Mouse (Mus musculus) T-helper 17 cell (primary cell): ENCODE data around the gene Mxra8.

Experiments
- in situ Hi-C, 2 experiments: fragments of 300-600 bp; cut with MboI, MseI; formaldehyde crosslinking; loops; 1 replicate in 1 of 2; 2 replicates in 1 of 2; pipeline ENCODE4 v1.15.1; 2025; ENCODE audit warnings: high pct_unique_total_duplicates in 2 of 2

The Mxra8 gene

DNA sequence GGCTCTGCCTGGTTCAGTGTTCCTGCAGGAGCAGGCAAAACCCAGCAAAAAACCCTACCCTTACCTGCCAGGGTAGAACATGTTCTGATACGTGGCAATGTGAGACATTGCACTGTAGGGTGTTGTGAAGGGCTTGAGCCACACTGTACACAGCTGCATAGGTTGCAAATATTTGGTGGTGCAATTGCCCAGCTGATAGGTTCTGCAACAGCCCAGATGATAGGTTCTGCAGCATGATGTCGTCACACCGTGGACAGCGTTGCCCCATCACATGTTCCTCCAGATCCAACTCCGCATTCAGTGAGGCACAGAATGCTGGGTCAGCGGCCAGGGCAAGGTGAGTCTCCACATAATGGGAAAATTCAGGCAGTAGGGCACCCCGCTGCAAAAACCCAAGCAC is 22.3 kb downstream of the Mxra8 start:
- in situ Hi-C loops: no loop called here

GRCm38 (mm10) chr4:155863001-155863400 is 23.5 kb downstream of the Mxra8 start, which contains the start of gene Tas1r3:
Gene Tas1r3, minus strand, starts transcription at chr4:155863362.
- in situ Hi-C loops: no loop called here

GRCm38 (mm10) chr4:155868614-155869298 is 29.3 kb downstream of the Mxra8 start:
- in situ Hi-C loops: no loop called here

GRCm38 (mm10) chr4:155869317-155870033 is 30.0 kb downstream of the Mxra8 start, which contains the start of the genes Cptp and Ints11:
Gene Cptp, minus strand, starts transcription at chr4:155869440.
Gene Ints11, plus strand, starts transcription at chr4:155869546.
- in situ Hi-C loops: no loop called here

DNA sequence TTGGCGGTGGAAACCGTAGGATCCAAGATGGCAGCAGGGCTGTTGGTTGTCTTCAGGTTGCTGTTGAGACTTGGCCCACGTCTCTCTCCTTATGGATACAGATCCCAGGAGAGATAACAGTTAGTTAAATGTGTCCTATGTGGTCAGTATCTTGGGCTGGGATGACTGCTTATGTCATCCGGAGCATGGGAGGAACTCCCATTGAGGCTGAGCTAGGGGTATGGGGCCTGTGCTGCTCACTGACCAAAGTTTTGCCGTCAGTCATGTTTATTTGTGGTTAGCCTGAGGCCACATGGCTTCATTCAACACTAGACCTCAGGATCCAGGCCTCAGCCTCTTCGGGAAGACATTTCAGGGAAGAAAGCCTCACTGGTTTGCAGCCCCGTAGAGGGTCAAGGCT is 31.9 kb downstream of the Mxra8 start:
- in situ Hi-C loops: no loop called here

DNA sequence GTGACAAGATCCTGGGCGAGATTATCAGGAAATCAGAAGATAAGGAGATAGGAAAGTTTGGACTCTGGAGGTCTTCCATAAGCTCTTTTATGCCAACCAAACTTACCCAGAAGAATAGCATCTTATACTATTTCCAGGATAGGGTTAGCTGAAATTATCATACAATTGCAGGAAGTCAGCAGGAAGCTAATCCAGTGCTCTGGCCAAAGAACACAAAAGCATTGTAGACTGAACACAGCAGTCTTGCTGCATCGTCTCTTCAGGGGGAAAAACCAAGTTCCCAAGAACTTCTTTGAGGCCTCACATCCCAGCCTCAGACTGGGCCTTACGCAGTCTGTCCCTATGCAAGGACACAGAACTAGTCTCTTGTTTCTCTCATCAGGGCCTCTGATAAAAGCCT is 44.1 kb downstream of the Mxra8 start:
- in situ Hi-C loops: no loop called here

- in situ Hi-C loops: no loop called here
Measured at GRCm38 (mm10) chr4:155886330-155886729, 46.9 kb downstream of the Mxra8 start.

- in situ Hi-C loops: no loop called here
Measured at GRCm38 (mm10) chr4:155887674-155888073, 48.2 kb downstream of the Mxra8 start.

DNA sequence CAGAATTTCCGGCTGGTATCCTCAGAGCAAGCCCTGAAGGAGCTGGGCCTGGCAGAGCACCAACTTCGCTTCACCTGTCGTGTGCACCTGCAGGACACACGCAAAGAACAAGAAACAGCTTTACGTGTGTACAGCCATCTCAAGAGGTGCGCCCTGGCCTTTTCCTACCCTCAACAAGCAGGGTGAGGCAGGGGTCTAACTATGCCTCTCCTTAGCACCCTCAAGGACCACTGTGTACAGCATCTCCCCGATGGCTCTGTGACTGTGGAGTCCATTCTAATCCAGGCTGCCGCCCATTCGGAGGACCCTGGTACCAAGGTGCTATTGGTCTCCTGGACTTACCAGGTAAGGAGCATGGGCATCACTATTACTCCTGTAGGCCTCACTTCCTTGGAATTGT is 48.7 kb downstream of the Mxra8 start:
- in situ Hi-C loops: no loop called here

GRCm38 (mm10) chr4:155889316-155889715 is 49.8 kb downstream of the Mxra8 start:
- in situ Hi-C loops: no loop called here

DNA sequence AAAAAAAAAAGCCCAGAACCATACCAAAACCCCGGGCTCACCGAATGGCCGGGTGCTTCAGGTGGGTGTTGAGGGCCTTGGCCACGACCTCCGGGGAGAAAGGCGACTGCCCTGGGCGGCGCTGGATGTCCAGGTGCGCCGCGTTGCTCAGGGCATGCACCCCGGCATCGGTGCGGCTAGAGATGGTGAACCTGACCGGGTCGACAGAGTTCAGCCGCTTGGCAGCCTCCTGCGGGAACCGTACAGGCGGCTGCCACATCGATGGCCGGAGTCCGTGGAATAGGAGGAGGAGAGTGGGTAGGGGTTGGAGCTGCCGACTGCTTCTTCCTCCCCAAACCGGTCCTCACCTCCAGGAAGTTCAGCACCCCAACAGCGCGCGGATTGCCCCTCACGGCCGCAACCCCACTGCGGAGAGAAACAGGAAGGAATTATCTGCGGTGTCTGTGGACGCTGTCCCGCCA is 51.6 kb downstream of the Mxra8 start:
- in situ Hi-C loops: loop anchor here in 1 of 2 experiments (5.0 kb wide), 1 partner anchor 51 kb away; the partner anchor contains the start of gene Ube2j2

DNA sequence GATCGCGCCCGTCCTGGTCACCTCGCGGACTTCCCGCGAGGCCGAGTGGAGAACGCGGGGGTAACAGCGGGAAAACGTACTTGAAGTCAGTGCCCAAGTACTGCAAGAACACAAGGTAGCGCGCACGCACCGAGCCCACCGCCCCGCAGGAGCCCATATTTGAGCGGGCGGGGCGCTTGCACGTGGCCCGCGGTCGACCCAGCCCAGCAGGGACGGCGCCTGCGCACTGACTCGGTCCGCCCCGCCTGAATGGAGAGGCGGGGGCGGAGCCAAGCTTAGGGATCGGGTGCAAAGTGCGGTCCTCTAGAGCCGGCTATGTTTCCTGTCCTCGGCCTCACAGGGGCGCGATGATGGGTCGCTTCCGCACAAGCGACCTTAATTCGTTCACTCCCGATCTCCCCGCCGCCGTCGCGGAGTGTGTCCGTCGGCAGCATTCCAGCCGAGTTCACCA is 52.1 kb downstream of the Mxra8 start, which contains the start of the genes Pusl1 and Acap3:
Gene Pusl1, minus strand, starts transcription at position 231 of the 451 bp plus-strand sequence.
Gene Acap3, plus strand, starts transcription at position 272 of the 451 bp plus-strand sequence.
- in situ Hi-C loops: loop anchor here in 1 of 2 experiments (5.0 kb wide), 1 partner anchor 51 kb away; the partner anchor contains the start of gene Ube2j2

DNA sequence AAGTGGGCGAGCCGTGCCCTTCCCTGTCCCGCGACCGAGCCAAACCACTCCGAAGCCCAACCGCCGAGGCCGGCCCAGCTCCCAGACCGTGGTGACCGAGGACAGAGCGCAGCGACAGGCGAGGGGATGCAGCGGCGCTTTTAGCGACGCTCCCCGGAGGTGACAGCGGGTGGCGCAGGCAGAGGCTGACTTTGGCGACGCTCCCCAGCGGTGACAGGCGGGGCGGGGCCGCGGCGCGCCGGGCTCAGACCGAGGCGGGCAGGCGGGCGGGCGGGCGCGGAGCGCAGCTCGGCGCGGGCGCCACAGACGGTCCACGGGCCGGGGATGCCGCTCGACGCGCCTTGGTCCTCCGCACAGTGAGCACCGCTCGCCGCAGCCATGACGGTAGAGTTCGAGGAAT is 52.5 kb downstream of the Mxra8 start:
- in situ Hi-C loops: loop anchor here in 1 of 2 experiments (5.0 kb wide), 1 partner anchor 50 kb away; the partner anchor contains the start of gene Ube2j2

GRCm38 (mm10) chr4:155892438-155893211 is 53.1 kb downstream of the Mxra8 start:
- in situ Hi-C loops: loop anchor here in 1 of 2 experiments (5.0 kb wide), 1 partner anchor 50 kb away; the partner anchor contains the start of gene Ube2j2

DNA sequence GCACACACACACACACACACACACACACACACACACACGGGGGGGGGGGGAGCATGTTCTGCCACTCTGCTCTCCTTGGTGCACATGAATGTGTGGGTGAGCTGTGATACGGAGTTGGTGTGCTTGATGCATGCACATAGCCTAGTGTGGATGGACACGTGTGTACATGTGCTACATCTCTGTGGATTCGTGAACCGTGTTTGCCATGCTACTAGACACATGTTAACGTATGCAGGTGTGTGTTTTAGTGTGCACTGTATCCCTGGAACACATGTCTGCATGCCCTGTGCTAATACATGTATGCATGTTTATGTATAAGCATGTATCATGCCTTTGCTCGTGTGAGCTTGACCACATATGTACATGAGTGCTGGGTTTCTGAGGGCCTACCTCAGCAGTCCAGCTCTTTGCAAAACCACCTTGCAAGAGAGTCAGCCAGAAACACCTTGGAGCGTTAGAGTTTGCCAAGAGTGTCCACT is 53.8 kb downstream of the Mxra8 start:
- in situ Hi-C loops: loop anchor here in 1 of 2 experiments (5.0 kb wide), 1 partner anchor 49 kb away; the partner anchor contains the start of gene Ube2j2
